Mouse (Mus musculus) bone marrow, adult 2 months (tissue): ENCODE data around the gene Tpi1. TPM values are rescaled to one million over a fixed set of nuclear protein-coding genes. Genes with fewer than 3 reads are reported as not detected.
A peak's percentile ranks its signal among the peaks of the same experiment; 100 is the strongest.

Experiments
- H3K27ac ChIP-seq: fragments of 200-500 bp; 2 replicates; pipeline ENCODE4 v1.5.1; 2012; ENCODE audit warnings: low read depth, mild to moderate bottlenecking, control low read depth, inconsistent platforms, low read length; ENCODE audit not compliant: control insufficient read depth, poor library complexity, insufficient read depth
- H3K4me1 ChIP-seq: fragments of 200-500 bp; 2 replicates; pipeline ENCODE4 v1.6.1; 2011; ENCODE audit warnings: low read length; ENCODE audit not compliant: control insufficient read depth, insufficient read depth
- H3K4me3 ChIP-seq: fragments of 200-500 bp; replicated peaks from 2 replicates; pipeline ENCODE3; 2011; ENCODE audit warnings: mild to moderate bottlenecking, low read depth, low read length, control low read depth; ENCODE audit not compliant: control insufficient read depth
- CTCF ChIP-seq: fragments of 200-500 bp; IDR thresholded peaks from 2 replicates; pipeline ENCODE4 v1.5.1; 2011; ENCODE audit warnings: low read length, control low read depth; ENCODE audit not compliant: control insufficient read depth, insufficient read depth
- POLR2A ChIP-seq: fragments of 200-500 bp; IDR thresholded peaks from 2 replicates; pipeline ENCODE4 v1.6.1; 2011; ENCODE audit warnings: low read depth, mild to moderate bottlenecking, control low read depth, low read length, borderline replicate concordance; ENCODE audit not compliant: control insufficient read depth
- WGBS: fragments of 180-500 bp; shearing (Covaris S2); methylation state at CpG from one replicate; pipeline ENCODE4 v1.1.7; 2018; 5-methylcytosine and 5-hydroxymethylcytosine counted together
- polyA plus RNA-seq: library from polyadenylated mRNA; stranded (reverse); fragments of >200 nt; gene quantifications from 2 replicates; pipeline ENCODE4 v1.2.4, GENCODE M21; 2011; ENCODE audit warnings: low replicate concordance; ENCODE audit not compliant: missing spikeins, insufficient read depth, insufficient read length

Tpi1 gene
- polyA plus RNA-seq, 1 experiment: 152 TPM

- 39% methylated on average over 26 of the region's 26 CpGs for WGBS
- H3K4me1 ChIP-seq: no peaks in the 10 kb centered on the region
- H3K4me3 ChIP-seq: no peak overlapping the region
Observed at GRCm38 (mm10) chr6:124857840-124858530, 43.9 kb upstream of the Tpi1 start.

GRCm38 (mm10) chr6:124856916-124857839 lies 43.1 kb upstream of the Tpi1 start, which contains the start of gene P3h3:
TSS of gene P3h3 (minus strand) at chr6:124857752.
- TF ChIP-seq POLR2A (no peak), CTCF (peak; percentile 47; the same call in 1 of the 2 replicates)
- Histone ChIP-seq H3K4me1 (no peaks in the 10 kb centered on the region), H3K27ac (no peak within 1 kb of the TSS), H3K4me3 (peak within 1 kb of the TSS; percentile 5)
- WGBS: 1% methylated on average over 82 of the region's 86 CpGs

More at GRCm38 (mm10) chr6:124857840-124858530, 43.9 kb upstream of the Tpi1 start:
- TF ChIP-seq POLR2A: no peak
- TF ChIP-seq CTCF: no peak
- H3K27ac ChIP-seq: no peak overlapping the region

GRCm38 (mm10) chr6:124856321-124856720 lies 42.2 kb upstream of the Tpi1 start:
- H3K4me3 ChIP-seq: no peak overlapping the region
- no peak overlapping the region for H3K27ac ChIP-seq
- TF ChIP-seq POLR2A (no peak), CTCF (no peak)
- WGBS: 20% methylated on average over 14 of the region's 14 CpGs
- no peaks in the 10 kb centered on the region for H3K4me1 ChIP-seq

- H3K4me3 ChIP-seq: no peak overlapping the region
- no peaks in the 10 kb centered on the region for H3K4me1 ChIP-seq
- TF ChIP-seq CTCF (no peak), POLR2A (no peak)
- H3K27ac ChIP-seq: no peak overlapping the region
- 63% methylated on average over 12 of the region's 12 CpGs for WGBS
Observed at GRCm38 (mm10) chr6:124854647-124855046, 40.6 kb upstream of the Tpi1 start.

- 81% methylated on average over 8 of the region's 8 CpGs for WGBS
- H3K27ac ChIP-seq: no peak overlapping the region
- H3K4me1 ChIP-seq: no peaks in the 10 kb centered on the region
Observed at GRCm38 (mm10) chr6:124850535-124850934, 36.4 kb upstream of the Tpi1 start.

GRCm38 (mm10) chr6:124847305-124847704 lies 33.2 kb upstream of the Tpi1 start:
- no peaks in the 10 kb centered on the region for H3K4me1 ChIP-seq
- no peak overlapping the region for H3K4me3 ChIP-seq
- 22% methylated on average over 9 of the region's 9 CpGs for WGBS
- TF ChIP-seq POLR2A: no peak
- peak; percentile 85 for TF ChIP-seq CTCF
- no peak overlapping the region for H3K27ac ChIP-seq

More at GRCm38 (mm10) chr6:124850535-124850934, 36.4 kb upstream of the Tpi1 start:
- no peak overlapping the region for H3K4me3 ChIP-seq
- TF ChIP-seq POLR2A (no peak), CTCF (no peak)

- H3K4me1 ChIP-seq: no peaks in the 10 kb centered on the region; the same call in 1 of the 2 replicates
- no peak within 1 kb of the TSS for H3K27ac ChIP-seq
- WGBS: 39% methylated on average over 15 of the region's 15 CpGs
- no peak within 1 kb of the TSS for H3K4me3 ChIP-seq
- TF ChIP-seq POLR2A (no peak), CTCF (no peak)
Observed at GRCm38 (mm10) chr6:124840241-124841167, 26.4 kb upstream of the Tpi1 start, which contains the start of gene Gnb3. TSS of gene Gnb3 (minus strand) at chr6:124840275.

GRCm38 (mm10) chr6:124839805-124840204 lies 25.7 kb upstream of the Tpi1 start:
- no peak for TF ChIP-seq POLR2A
- TF ChIP-seq CTCF: no peak

More at GRCm38 (mm10) chr6:124839805-124840204, 25.7 kb upstream of the Tpi1 start:
- no peaks in the 10 kb centered on the region; the same call in 1 of the 2 replicates for H3K4me1 ChIP-seq
- WGBS: 40% methylated on average over 8 of the region's 8 CpGs
- no peak overlapping the region for H3K27ac ChIP-seq
- no peak overlapping the region for H3K4me3 ChIP-seq
